ENCODE assay signal across 17 mouse cellular contexts in genomic region chr5:143409239-143409638, GRCm38 (mm10). TPM values are rescaled to one million over a fixed set of nuclear protein-coding genes. Genes with fewer than 3 reads are reported as not detected.
DNase-seq lines count a peak whose midpoint lies in the region; ATAC-seq and TF ChIP-seq lines count a peak whose summit lies in the region.
"Had no signal": no experiment of that assay in that cellular context is flagged by ENCODE, and none has a peak within 500 bp of the region (broad histone marks: within the 10 kb centered on the region; RNA-seq: fewer than 3 reads in every experiment).

No protein-coding gene starts in this region.

- no peak for TF ChIP-seq EP300 in liver, postnatal 0 days (IDR thresholded peaks at IDR 0.05; ENCODE audit: low read depth)

- no peak overlapping the region for H3K9ac ChIP-seq in liver, postnatal 0 days (replicated peaks)
- no peak overlapping the region for H3K9ac ChIP-seq in liver, embryonic 11.5 days (ENCODE audit: low read depth, low read length)

- H3K4me3 ChIP-seq in liver, postnatal 0 days (ENCODE audit: low read depth, low read length): no peak overlapping the region
- H3K4me3 ChIP-seq in liver, embryonic 11.5 days (ENCODE audit: low read depth, low read length): no peak overlapping the region
- H3K4me3 ChIP-seq: heart, embryonic 10.5 days had no signal

- intact Hi-C loops in left cerebral cortex, postnatal 25 days (cut with DNase I): no loop called here

- no peak overlapping the region for H3K4me2 ChIP-seq in liver, postnatal 0 days (ENCODE audit: low read depth, low read length)
- H3K4me2 ChIP-seq in liver, embryonic 11.5 days: peak overlapping the region; percentile 13; the same call in 1 of the 2 replicates

- TF ChIP-seq CTCF in liver, postnatal 0 days (IDR thresholded peaks at IDR 0.05; ENCODE audit: low read depth): no peak

- 32% methylated on average over 3 of the region's 3 CpGs for WGBS in liver, postnatal 0 days (ENCODE audit: insufficient replicate concordance)
- 22% methylated on average over 3 of the region's 3 CpGs for WGBS in liver, embryonic 11.5 days

- peaks cover 45% of the 10 kb centered on the region for H3K36me3 ChIP-seq in liver, postnatal 0 days (replicated peaks; ENCODE audit: insufficient read depth, low read length)
- peaks cover 27% of the 10 kb centered on the region for H3K36me3 ChIP-seq in liver, embryonic 11.5 days (ENCODE audit: control insufficient read depth, insufficient read depth, low read length)

- H3K27me3 ChIP-seq in liver, postnatal 0 days (ENCODE audit: insufficient read depth, low read length): no peaks in the 10 kb centered on the region
- no peaks in the 10 kb centered on the region for H3K27me3 ChIP-seq in liver, embryonic 11.5 days (replicated peaks; ENCODE audit: control insufficient read depth, insufficient read depth, low read length)

- H3K27ac ChIP-seq in liver, postnatal 0 days (ENCODE audit: low read depth): no peak overlapping the region
- H3K27ac ChIP-seq in liver, embryonic 11.5 days (ENCODE audit: low read depth, low read length): no peak overlapping the region
- H3K27ac ChIP-seq: heart, embryonic 10.5 days had no signal

- no peaks in the 10 kb centered on the region for H3K9me3 ChIP-seq in liver, postnatal 0 days (ENCODE audit: low read length)
- peaks cover 2% of the 10 kb centered on the region; the same call in 1 of the 2 replicates for H3K9me3 ChIP-seq in liver, embryonic 11.5 days (ENCODE audit: control insufficient read depth, low read length)
- H3K9me3 ChIP-seq: heart, embryonic 10.5 days had no signal

- DNase-seq in liver: peak; percentile 65
- no peak for DNase-seq in liver, postnatal 0 days
- peak; percentile 28 for DNase-seq in T-cell, adult 2 months (ENCODE audit: low spot score)
- no peak for DNase-seq in liver, embryonic 11.5 days (ENCODE audit: low spot score)
- peak; percentile 39 for DNase-seq in lung, postnatal 25 days (ENCODE audit: low spot score)
- no peak for DNase-seq in testis, postnatal 10 days (ENCODE audit: low spot score)
- no peak for DNase-seq in layer of hippocampus, adult 11-12 months (ENCODE audit: low spot score)
- DNase-seq in left cerebral cortex, postnatal 25 days (ENCODE audit: low spot score in 2 of 2): no peak
- DNase-seq: adrenal gland, postnatal 10 days; cerebellum, adult 9-11 months; gastrocnemius, postnatal 25 days; right cerebral cortex, postnatal 4 days; thymus, adult 18-20 months had no signal

- ATAC-seq in liver, postnatal 0 days: no peak
- peak; percentile 88 for ATAC-seq in liver, embryonic 11.5 days (replicated peaks; ENCODE audit: low FRiP score)
- ATAC-seq: midbrain, embryonic 16.5 days had no signal

- H3K4me1 ChIP-seq in liver, postnatal 0 days (ENCODE audit: insufficient read depth): peaks cover 53% of the 10 kb centered on the region
- H3K4me1 ChIP-seq in liver, embryonic 11.5 days (replicated peaks; ENCODE audit: control insufficient read depth, insufficient read depth, low read length): peaks cover 34% of the 10 kb centered on the region

RNA-seq across cellular contexts. Expression of gene Kdelr2, which starts 5.6 kb away (rescaled TPM):
- polyA plus RNA-seq in liver, postnatal 0 days (2015; fragmentation: Nextera tagmentation; extraction: Ambion mirVana): 146 and 160 TPM in 2 replicates
- polyA plus RNA-seq in liver, embryonic 11.5 days (2014; fragmentation: Nextera tagmentation; extraction: Ambion mirVana): 233 and 236 TPM in 2 replicates
- total RNA-seq in left cerebral cortex, postnatal 25 days (2021): 10 to 100 TPM; 35.2 to 37.8 TPM

RNA-seq across cellular contexts. Expression of gene Grid2ip, which starts 52.1 kb away (rescaled TPM):
- polyA plus RNA-seq in liver, postnatal 0 days (2015; fragmentation: Nextera tagmentation; extraction: Ambion mirVana): not detected in 2 replicates
- 0.12 and 0.31 TPM in 2 replicates for polyA plus RNA-seq in liver, embryonic 11.5 days (2014; fragmentation: Nextera tagmentation; extraction: Ambion mirVana)
- 1 to 10 TPM; 1.6 TPM for total RNA-seq in left cerebral cortex, postnatal 25 days (2021)
- total RNA-seq: gastrocnemius, postnatal 25 days; hematopoietic stem cell, adult 5-6 weeks had no signal
- polyA plus RNA-seq: neural tube, embryonic 11.5 days had no signal

RNA-seq across cellular contexts. Expression of gene Daglb, which starts 55.1 kb away (rescaled TPM):
- polyA plus RNA-seq in liver, postnatal 0 days (2015; fragmentation: Nextera tagmentation; extraction: Ambion mirVana): 4.8 and 5.6 TPM in 2 replicates
- 13.7 and 14.9 TPM in 2 replicates for polyA plus RNA-seq in liver, embryonic 11.5 days (2014; fragmentation: Nextera tagmentation; extraction: Ambion mirVana)
- total RNA-seq in left cerebral cortex, postnatal 25 days (2021): 10 to 100 TPM; 26.4 to 32.7 TPM

Comparison
In these comparisons a context has a peak if more than half of its experiments do, and no peak if none do; other contexts are left out.
1. DNase-seq: peak in liver (single experiment), T-cell, adult 2 months (single experiment) and lung, postnatal 25 days (single experiment); none in liver, postnatal 0 days (single experiment), liver, embryonic 11.5 days (single experiment), testis, postnatal 10 days (single experiment), layer of hippocampus, adult 11-12 months (single experiment) and left cerebral cortex, postnatal 25 days (0 of 2).